Comparison of ENCODE assay signal across 10 mouse cellular contexts in genomic region chr19:57198531-57198930, GRCm38 (mm10).
DNase-seq lines count a peak whose midpoint lies in the region; ATAC-seq lines count a peak whose summit lies in the region.
"Had no signal": no experiment of that assay in that cellular context is flagged by ENCODE, and none has a peak within 500 bp of the region (broad histone marks: within the 10 kb centered on the region; RNA-seq: fewer than 3 reads in every experiment).

No protein-coding gene starts in this region.

- H3K4me1 ChIP-seq in heart, embryonic 10.5 days: peaks cover 78% of the 10 kb centered on the region
- H3K4me1 ChIP-seq in brown adipose tissue, adult 24 weeks (ENCODE audit: control insufficient read depth, insufficient read depth, insufficient read length, low read length): peaks cover 38% of the 10 kb centered on the region
- H3K4me1 ChIP-seq in hindbrain, embryonic 15.5 days (replicated peaks): peaks cover 39% of the 10 kb centered on the region

- ATAC-seq in hindbrain, embryonic 15.5 days (ENCODE audit: low FRiP score, low read depth): no peak

- H3K9me3 ChIP-seq in heart, embryonic 10.5 days: no peaks in the 10 kb centered on the region
- no peaks in the 10 kb centered on the region for H3K9me3 ChIP-seq in hindbrain, embryonic 15.5 days

- WGBS in heart, embryonic 10.5 days: 38% methylated on average over 12 of the region's 12 CpGs
- WGBS in hindbrain, embryonic 15.5 days: 41% methylated on average over 12 of the region's 12 CpGs

- peak overlapping the region; percentile 88 for H3K4me2 ChIP-seq in hindbrain, embryonic 15.5 days

- H3K36me3 ChIP-seq in heart, embryonic 10.5 days: 0 out of 2 replicates have a peak, but pooled peaks cover under 1% of the 10 kb centered on the region
- H3K36me3 ChIP-seq in hindbrain, embryonic 15.5 days: no peaks in the 10 kb centered on the region

- peak overlapping the region; percentile 32; the same call in 1 of the 2 replicates for H3K4me3 ChIP-seq in heart, embryonic 10.5 days
- H3K4me3 ChIP-seq in brown adipose tissue, adult 24 weeks (ENCODE audit: insufficient read depth, low read depth, low read length): no peak overlapping the region
- H3K4me3 ChIP-seq in hindbrain, embryonic 15.5 days: no peak overlapping the region

- peak overlapping the region; percentile 84 for H3K27ac ChIP-seq in heart, embryonic 10.5 days
- peak overlapping the region; percentile 64 for H3K27ac ChIP-seq in brown adipose tissue, adult 24 weeks (replicated peaks; ENCODE audit: low read depth, low read length)
- H3K27ac ChIP-seq in hindbrain, embryonic 15.5 days (replicated peaks): peak overlapping the region; percentile 72

- H3K9ac ChIP-seq in hindbrain, embryonic 15.5 days: no peak overlapping the region
- H3K9ac ChIP-seq: lung, embryonic 14.5 days had no signal

- intact Hi-C loops in heart, postnatal 36 days (cut with DNase I): no loop called here

- no peak for DNase-seq in heart, embryonic 10.5 days (ENCODE audit: low spot score)
- no peak for DNase-seq in heart, postnatal 36 days
- DNase-seq in 3134 (ENCODE audit: extremely low read depth, insufficient read length, low spot score): peak; percentile 69
- DNase-seq in spleen, postnatal 14 days (ENCODE audit: low spot score in 2 of 2): no peak
- DNase-seq in urinary bladder, postnatal 14 days (ENCODE audit: low spot score): no peak
- no peak for DNase-seq in spleen, postnatal 4 days (ENCODE audit: low spot score in 2 of 2)
- DNase-seq: lung, embryonic 14.5 days; thymus, postnatal 14 days had no signal

- 0 out of 2 replicates have a peak, but pooled peaks cover 9% of the 10 kb centered on the region for H3K27me3 ChIP-seq in heart, embryonic 10.5 days (ENCODE audit: insufficient read depth, poor library complexity, severe bottlenecking)
- peaks cover 4% of the 10 kb centered on the region; the same call in 1 of the 2 replicates for H3K27me3 ChIP-seq in hindbrain, embryonic 15.5 days
